Mouse (Mus musculus): ENCODE measurements at regions not wholly inside any gene's neighbourhood (a gene's known extent, or its start where the extent isn't known, plus 50 kb on each side); places are given as distances from the start of the nearest gene placed in this dataset.

DNA sequence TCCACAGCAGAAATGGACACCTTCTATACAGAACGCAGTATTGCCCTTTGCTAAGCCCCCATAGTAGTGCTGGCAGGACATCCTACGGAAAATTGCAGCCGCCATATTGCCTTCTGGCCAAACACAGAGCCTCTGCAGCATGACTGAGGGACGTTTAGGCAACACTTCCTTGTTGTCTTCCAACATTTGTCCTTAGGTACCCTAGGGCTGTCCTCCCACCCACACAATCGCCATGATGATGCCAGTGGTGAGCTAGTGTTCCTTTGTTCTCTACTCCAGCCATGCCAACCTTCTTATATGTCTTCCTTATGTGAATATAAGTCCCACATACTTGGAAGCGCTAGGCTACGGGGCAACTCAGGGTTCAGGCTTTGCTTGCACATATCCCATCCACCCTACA lies 375.0 kb upstream of the Pik3r1 start:
- TF ChIP-seq CTCF (IDR thresholded peaks at IDR 0.05; ENCODE audit: borderline replicate concordance, insufficient read depth, low read depth, low read length) = no peak
- TF ChIP-seq POLR2A (IDR thresholded peaks at IDR 0.05; ENCODE audit: borderline replicate concordance, insufficient read depth, low read length) = no peak
- DNase-seq = no peak
- Histone ChIP-seq H3K4me1 (ENCODE audit: control insufficient read depth, insufficient read depth, low read length) (no peaks in the 10 kb centered on the region), H3K27me3 (ENCODE audit: control insufficient read depth, insufficient read depth, low read length) (no peaks in the 10 kb centered on the region), H3K27ac (ENCODE audit: insufficient read depth, low read length) (no peak overlapping the region), H3K4me3 (replicated peaks; ENCODE audit: insufficient read depth, low read depth, low read length) (no peak overlapping the region)
- WGBS = 91% methylated on average over 7 of the region's 7 CpGs

DNA sequence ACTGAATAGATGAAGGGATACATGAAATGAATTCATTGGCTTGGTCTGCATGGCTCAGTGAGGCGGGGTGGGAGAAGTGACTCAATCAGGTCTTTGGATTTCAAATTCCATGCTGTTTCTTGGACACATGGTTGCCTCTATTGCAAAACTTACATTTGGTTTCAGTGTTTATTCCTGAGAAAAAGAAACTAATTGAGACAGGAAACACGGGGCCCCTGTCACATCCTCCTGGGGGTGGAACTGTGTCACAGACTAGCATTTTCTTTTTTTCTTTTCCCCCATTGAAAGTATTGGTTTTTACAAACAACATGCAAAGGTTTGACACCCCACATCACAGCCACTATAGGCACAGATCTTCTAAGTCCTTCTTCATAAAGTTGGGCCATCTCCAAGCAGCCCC lies 375.8 kb upstream of the Pik3r1 start:
- H3K27me3 ChIP-seq (ENCODE audit: control insufficient read depth, insufficient read depth, low read length) = no peaks in the 10 kb centered on the region
- no peak overlapping the region for H3K4me3 ChIP-seq (replicated peaks; ENCODE audit: insufficient read depth, low read depth, low read length)
- WGBS = 77% methylated on average over 2 of the region's 2 CpGs
- no peaks in the 10 kb centered on the region for H3K4me1 ChIP-seq (ENCODE audit: control insufficient read depth, insufficient read depth, low read length)
- TF ChIP-seq POLR2A (IDR thresholded peaks at IDR 0.05; ENCODE audit: borderline replicate concordance, insufficient read depth, low read length) (no peak), CTCF (IDR thresholded peaks at IDR 0.05; ENCODE audit: borderline replicate concordance, insufficient read depth, low read depth, low read length) (no peak)
- no peak overlapping the region for H3K27ac ChIP-seq (ENCODE audit: insufficient read depth, low read length)
- DNase-seq = no peak

DNA sequence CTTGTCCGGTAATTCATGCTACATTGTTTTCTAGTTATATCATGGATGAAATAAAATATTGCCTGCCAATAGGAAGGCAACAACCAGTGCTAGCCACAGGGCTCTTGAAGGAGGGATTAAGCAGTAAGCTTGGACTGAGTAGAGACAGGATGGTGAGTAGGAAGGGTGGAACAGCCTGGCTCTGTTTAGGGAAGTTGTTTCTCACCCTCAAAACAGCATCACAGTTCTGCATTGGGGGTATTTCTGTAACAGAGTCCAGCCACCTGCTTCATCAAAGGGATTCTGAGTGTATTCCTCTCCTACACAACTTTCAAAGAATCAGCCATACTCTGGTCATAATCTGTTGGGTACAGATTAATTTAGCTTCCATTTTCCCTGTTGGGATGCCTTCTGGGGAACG lies 380.0 kb upstream of the Pik3r1 start:
- DNase-seq = no peak
- WGBS = 93% methylated on average over 2 of the region's 2 CpGs

DNA sequence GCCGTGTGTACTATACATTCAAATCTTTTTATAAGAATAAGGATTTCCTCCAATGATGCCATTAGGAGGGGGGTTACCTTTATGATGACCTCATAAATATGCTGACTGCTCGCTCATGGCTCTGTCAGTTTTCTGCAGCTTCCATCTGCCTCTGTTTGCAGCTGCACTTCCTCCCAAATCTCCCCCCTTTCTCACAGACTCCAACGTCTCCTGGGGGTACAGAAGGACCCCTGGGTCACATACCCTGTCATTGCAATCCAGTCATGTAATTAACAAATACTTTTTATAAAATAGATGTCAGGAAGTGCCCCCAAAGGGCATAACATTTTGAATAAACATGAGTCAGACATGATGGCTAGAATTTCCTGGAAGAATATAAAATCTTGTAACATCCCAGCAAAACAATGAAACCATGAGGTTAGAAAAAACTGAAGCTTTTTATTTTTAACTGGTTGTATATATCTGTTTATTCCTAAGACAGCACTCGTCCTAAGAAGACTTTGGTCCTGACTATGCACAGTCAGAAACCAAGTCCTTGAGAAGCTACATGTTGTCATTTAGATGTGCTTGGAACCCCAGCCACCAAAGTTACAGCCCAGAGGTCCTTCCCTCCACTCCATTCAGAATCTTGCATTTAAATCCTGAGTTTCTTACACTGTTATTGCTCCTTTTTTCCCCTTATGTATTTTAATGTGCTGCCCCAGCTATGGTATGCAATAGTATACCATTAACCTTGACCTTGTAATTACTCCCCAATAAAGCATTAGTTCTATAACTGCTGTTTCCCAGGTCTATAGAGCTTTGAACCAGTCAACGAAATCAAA lies 386.0 kb upstream of the Pik3r1 start:
- WGBS = 57% methylated on average over 5 of the region's 5 CpGs
- no peak for TF ChIP-seq CTCF (IDR thresholded peaks at IDR 0.05; ENCODE audit: borderline replicate concordance, insufficient read depth, low read depth, low read length)
- TF ChIP-seq POLR2A (IDR thresholded peaks at IDR 0.05; ENCODE audit: borderline replicate concordance, insufficient read depth, low read length) = no peak
- H3K27ac ChIP-seq (ENCODE audit: insufficient read depth, low read length) = no peak overlapping the region
- no peaks in the 10 kb centered on the region for H3K27me3 ChIP-seq (ENCODE audit: control insufficient read depth, insufficient read depth, low read length)
- no peak for DNase-seq
- no peak overlapping the region for H3K4me3 ChIP-seq (replicated peaks; ENCODE audit: insufficient read depth, low read depth, low read length)
- H3K4me1 ChIP-seq (ENCODE audit: control insufficient read depth, insufficient read depth, low read length) = no peaks in the 10 kb centered on the region

More for the DNA sequence above, 380.0 kb upstream of the Pik3r1 start:
- Histone ChIP-seq H3K4me1 (ENCODE audit: control insufficient read depth, insufficient read depth, low read length) (no peaks in the 10 kb centered on the region), H3K27me3 (ENCODE audit: control insufficient read depth, insufficient read depth, low read length) (no peaks in the 10 kb centered on the region), H3K4me3 (replicated peaks; ENCODE audit: insufficient read depth, low read depth, low read length) (no peak overlapping the region), H3K27ac (ENCODE audit: insufficient read depth, low read length) (no peak overlapping the region)
- TF ChIP-seq POLR2A (IDR thresholded peaks at IDR 0.05; ENCODE audit: borderline replicate concordance, insufficient read depth, low read length) (no peak), CTCF (IDR thresholded peaks at IDR 0.05; ENCODE audit: borderline replicate concordance, insufficient read depth, low read depth, low read length) (no peak)

DNA sequence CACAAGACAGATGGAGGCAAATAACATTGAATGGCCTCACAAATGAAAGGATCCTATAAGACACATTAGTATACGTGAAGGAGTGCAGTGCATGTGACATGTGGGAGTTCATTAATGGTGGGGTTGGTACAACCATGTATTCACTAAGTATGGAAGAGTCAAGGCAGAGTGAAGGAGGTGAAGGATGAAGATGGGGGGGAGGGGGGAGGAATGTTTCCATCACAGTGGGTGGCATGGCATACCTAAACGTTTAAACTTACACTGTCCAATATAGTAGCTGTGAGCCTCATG lies 386.5 kb upstream of the Pik3r1 start:
- no peak for TF ChIP-seq POLR2A (IDR thresholded peaks at IDR 0.05; ENCODE audit: borderline replicate concordance, insufficient read depth, low read length)
- TF ChIP-seq CTCF (IDR thresholded peaks at IDR 0.05; ENCODE audit: borderline replicate concordance, insufficient read depth, low read depth, low read length) = no peak
- DNase-seq = no peak
- WGBS = 62% methylated on average over 2 of the region's 2 CpGs

DNA sequence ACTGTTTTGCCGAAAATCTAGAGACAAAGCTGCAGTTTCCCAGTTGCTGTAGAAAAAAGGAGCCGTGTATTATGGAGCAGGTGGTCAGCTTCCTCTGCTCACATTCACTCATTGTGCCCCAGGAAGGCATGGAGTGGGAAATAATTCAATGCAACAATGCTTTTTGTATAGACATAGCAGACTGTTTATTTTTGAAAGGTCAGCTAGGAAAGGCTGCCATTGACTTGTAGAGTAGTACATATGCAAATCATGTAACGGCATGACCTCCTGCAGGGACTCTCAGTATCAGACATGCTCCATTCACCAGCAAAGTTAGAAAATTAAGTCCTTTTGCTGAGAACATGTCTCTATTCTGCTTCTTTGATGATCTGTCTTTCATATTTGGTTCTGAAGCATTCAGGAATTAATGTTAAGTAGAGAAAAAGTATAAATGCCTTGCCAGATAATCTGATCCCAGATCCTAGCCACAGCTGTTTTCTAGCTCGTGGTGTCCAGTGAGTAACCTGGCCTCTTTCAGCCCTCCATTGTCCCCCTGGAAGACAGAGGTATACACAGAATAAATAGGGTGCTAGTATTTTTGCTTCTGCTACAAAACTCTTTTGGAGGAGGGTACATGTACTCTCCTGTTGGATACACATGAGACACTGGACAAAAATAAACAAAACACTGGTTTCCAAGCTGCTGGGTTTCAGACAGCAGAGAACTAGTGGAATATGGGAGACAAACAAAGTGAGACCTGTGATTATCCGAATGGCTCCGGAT lies 389.5 kb upstream of the Pik3r1 start:
- no peak for DNase-seq
- 43% methylated on average over 6 of the region's 6 CpGs for WGBS
- no peak overlapping the region for H3K27ac ChIP-seq (ENCODE audit: insufficient read depth, low read length)
- H3K27me3 ChIP-seq (ENCODE audit: control insufficient read depth, insufficient read depth, low read length) = no peaks in the 10 kb centered on the region
- TF ChIP-seq CTCF (IDR thresholded peaks at IDR 0.05; ENCODE audit: borderline replicate concordance, insufficient read depth, low read depth, low read length) (no peak), POLR2A (IDR thresholded peaks at IDR 0.05; ENCODE audit: borderline replicate concordance, insufficient read depth, low read length) (no peak)
- no peak overlapping the region for H3K4me3 ChIP-seq (replicated peaks; ENCODE audit: insufficient read depth, low read depth, low read length)
- H3K4me1 ChIP-seq (ENCODE audit: control insufficient read depth, insufficient read depth, low read length) = no peaks in the 10 kb centered on the region

More for the DNA sequence above, 386.5 kb upstream of the Pik3r1 start:
- H3K27ac ChIP-seq (ENCODE audit: insufficient read depth, low read length) = no peak overlapping the region
- H3K4me3 ChIP-seq (replicated peaks; ENCODE audit: insufficient read depth, low read depth, low read length) = no peak overlapping the region
- no peaks in the 10 kb centered on the region for H3K4me1 ChIP-seq (ENCODE audit: control insufficient read depth, insufficient read depth, low read length)
- H3K27me3 ChIP-seq (ENCODE audit: control insufficient read depth, insufficient read depth, low read length) = no peaks in the 10 kb centered on the region

DNA sequence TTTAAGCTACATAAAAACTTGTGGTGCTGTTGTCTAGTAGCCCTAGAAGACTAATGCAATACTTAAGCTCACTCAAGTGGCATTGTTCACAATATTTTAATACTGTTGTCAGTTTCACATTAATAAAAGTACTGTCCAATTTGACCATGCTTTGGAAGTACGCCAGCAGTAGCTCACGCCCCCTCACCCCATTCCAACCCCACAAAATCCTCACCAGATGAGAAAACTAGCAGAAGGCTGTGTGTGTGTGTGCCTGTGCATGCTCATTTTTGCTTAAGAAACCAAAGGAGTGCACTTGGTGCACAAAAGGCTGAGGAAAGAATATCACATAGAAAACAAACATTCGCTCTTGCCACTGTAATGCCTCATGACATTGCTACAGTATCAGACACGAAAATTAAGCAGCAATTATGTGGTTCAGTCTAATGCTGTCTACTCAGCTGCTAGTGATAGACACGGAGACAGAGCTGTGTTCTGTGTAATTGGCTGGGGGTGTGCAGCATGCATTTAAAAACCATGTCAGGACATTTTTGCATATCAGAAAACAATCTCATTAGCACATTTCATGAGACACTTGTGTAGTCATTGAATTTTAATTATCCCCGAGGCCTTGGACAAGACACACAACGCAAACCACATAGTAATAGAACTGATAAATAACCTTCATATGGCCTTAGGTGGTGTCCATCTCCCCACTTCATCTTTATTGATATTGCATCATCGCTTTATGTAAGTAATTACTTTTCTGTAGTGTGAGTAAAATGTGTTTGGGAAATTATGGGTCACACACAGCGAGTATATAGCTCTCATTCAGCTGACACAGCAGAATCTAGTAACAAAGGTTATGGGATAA lies 405.6 kb upstream of the Pik3r1 start:
- TF ChIP-seq CTCF (IDR thresholded peaks at IDR 0.05; ENCODE audit: borderline replicate concordance, insufficient read depth, low read depth, low read length) (no peak), POLR2A (IDR thresholded peaks at IDR 0.05; ENCODE audit: borderline replicate concordance, insufficient read depth, low read length) (no peak)
- H3K27me3 ChIP-seq (ENCODE audit: control insufficient read depth, insufficient read depth, low read length) = no peaks in the 10 kb centered on the region
- no peak overlapping the region for H3K27ac ChIP-seq (ENCODE audit: insufficient read depth, low read length)
- no peak overlapping the region for H3K4me3 ChIP-seq (replicated peaks; ENCODE audit: insufficient read depth, low read depth, low read length)
- 72% methylated on average over 9 of the region's 9 CpGs for WGBS
- no peak for DNase-seq
- no peaks in the 10 kb centered on the region for H3K4me1 ChIP-seq (ENCODE audit: control insufficient read depth, insufficient read depth, low read length)

Measured in cerebellum, adult 2 months (tissue).